Comparison of ENCODE assay signal across 9 mouse cellular contexts in the genomic region with DNA sequence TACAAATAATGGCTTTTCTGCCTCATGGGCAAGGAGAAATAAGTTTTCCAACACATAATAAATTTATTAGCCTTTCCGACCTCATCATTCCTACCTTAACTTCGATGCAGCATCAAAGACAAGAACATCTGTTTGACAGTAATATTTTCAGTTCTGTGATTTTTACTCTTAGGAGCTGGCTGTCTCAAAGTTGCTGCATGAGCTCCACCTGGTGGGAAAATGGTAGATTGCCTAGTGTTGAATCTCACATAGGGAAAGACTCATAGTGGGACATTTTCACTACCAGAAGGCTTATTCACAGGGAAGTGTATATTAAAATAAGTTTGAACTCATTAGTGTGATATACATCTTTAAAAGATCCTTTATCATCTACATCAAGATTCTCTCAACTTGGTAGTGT.
DNase-seq lines count a peak whose midpoint lies in the region; ATAC-seq and TF ChIP-seq lines count a peak whose summit lies in the region.
"Had no signal": no experiment of that assay in that cellular context is flagged by ENCODE, and none has a peak within 500 bp of the region (broad histone marks: within the 10 kb centered on the region; RNA-seq: fewer than 3 reads in every experiment).

No protein-coding gene starts in this region.

- H3K4me2 ChIP-seq in liver, embryonic 11.5 days: no peak overlapping the region
- H3K4me2 ChIP-seq in stomach, postnatal 0 days (replicated peaks; ENCODE audit: low read depth): no peak overlapping the region
- H3K4me2 ChIP-seq: embryonic facial prominence, embryonic 13.5 days had no signal

- no peaks in the 10 kb centered on the region for H3K27me3 ChIP-seq in liver, embryonic 11.5 days (replicated peaks; ENCODE audit: control insufficient read depth, insufficient read depth, low read length)
- no peaks in the 10 kb centered on the region for H3K27me3 ChIP-seq in limb, embryonic 10.5 days (ENCODE audit: low read depth, poor library complexity, severe bottlenecking)
- H3K27me3 ChIP-seq in stomach, postnatal 0 days (ENCODE audit: control insufficient read depth, insufficient read depth, low read length): no peaks in the 10 kb centered on the region
- H3K27me3 ChIP-seq: embryonic facial prominence, embryonic 13.5 days had no signal

- DNase-seq in liver (peak; percentile 7), adipocyte (ENCODE audit: low spot score) (peak; percentile 63)
- no peak for DNase-seq in liver, embryonic 11.5 days (ENCODE audit: low spot score)
- DNase-seq in embryo, embryonic 11 days: peak; percentile 74
- peak; percentile 35 for DNase-seq in hindlimb bud, embryonic 11.5 days (ENCODE audit: extremely low spot score, low read depth, low spot score)
- peak; percentile 59 for DNase-seq in limb, embryonic 10.5 days (ENCODE audit: low spot score)
- peak; percentile 40 for DNase-seq in stomach, postnatal 0 days (ENCODE audit: low spot score)
- no peak for DNase-seq in T-cell, adult 2 months (ENCODE audit: low spot score)

- H3K4me1 ChIP-seq in liver, embryonic 11.5 days (replicated peaks; ENCODE audit: control insufficient read depth, insufficient read depth, low read length): no peaks in the 10 kb centered on the region
- H3K4me1 ChIP-seq in limb, embryonic 10.5 days: no peaks in the 10 kb centered on the region
- H3K4me1 ChIP-seq in stomach, postnatal 0 days (replicated peaks; ENCODE audit: control insufficient read depth, insufficient read depth): no peaks in the 10 kb centered on the region

- no peaks in the 10 kb centered on the region for H3K36me3 ChIP-seq in liver, embryonic 11.5 days (ENCODE audit: control insufficient read depth, insufficient read depth, low read length)
- H3K36me3 ChIP-seq in limb, embryonic 10.5 days: no peaks in the 10 kb centered on the region
- no peaks in the 10 kb centered on the region for H3K36me3 ChIP-seq in stomach, postnatal 0 days (ENCODE audit: control insufficient read depth, insufficient read depth, low read length)
- H3K36me3 ChIP-seq: embryonic facial prominence, embryonic 13.5 days had no signal

- H3K9me3 ChIP-seq in liver, embryonic 11.5 days (ENCODE audit: control insufficient read depth, low read length): no peaks in the 10 kb centered on the region
- H3K9me3 ChIP-seq in limb, embryonic 10.5 days (replicated peaks): no peaks in the 10 kb centered on the region
- H3K9me3 ChIP-seq in stomach, postnatal 0 days (ENCODE audit: control insufficient read depth, low read length): no peaks in the 10 kb centered on the region
- H3K9me3 ChIP-seq: embryonic facial prominence, embryonic 13.5 days had no signal

- no peak overlapping the region for H3K9ac ChIP-seq in liver, embryonic 11.5 days (ENCODE audit: low read depth, low read length)
- no peak overlapping the region for H3K9ac ChIP-seq in stomach, postnatal 0 days (ENCODE audit: low read length)
- H3K9ac ChIP-seq: embryonic facial prominence, embryonic 13.5 days had no signal

- no peak overlapping the region for H3K4me3 ChIP-seq in liver, embryonic 11.5 days (ENCODE audit: low read depth, low read length)
- H3K4me3 ChIP-seq in limb, embryonic 10.5 days: no peak overlapping the region
- H3K4me3 ChIP-seq in stomach, postnatal 0 days (ENCODE audit: low read depth, low read length): no peak overlapping the region
- H3K4me3 ChIP-seq: embryonic facial prominence, embryonic 13.5 days had no signal

- no peak for TF ChIP-seq EP300 in stomach, postnatal 0 days (optimal IDR thresholded peaks at IDR 0.05)

- H3K27ac ChIP-seq in liver, embryonic 11.5 days (ENCODE audit: low read depth, low read length): no peak overlapping the region
- no peak overlapping the region for H3K27ac ChIP-seq in limb, embryonic 10.5 days
- H3K27ac ChIP-seq in stomach, postnatal 0 days (replicated peaks): no peak overlapping the region
- H3K27ac ChIP-seq: embryonic facial prominence, embryonic 13.5 days had no signal

- ATAC-seq in liver, embryonic 11.5 days (replicated peaks; ENCODE audit: low FRiP score): no peak
- no peak for ATAC-seq in stomach, postnatal 0 days (ENCODE audit: low FRiP score, low TSS enrichment)

- peak; percentile 88 for TF ChIP-seq CTCF in stomach, postnatal 0 days (IDR thresholded peaks at IDR 0.05; ENCODE audit: low read depth)

- 37% methylated on average over 2 of the region's 2 CpGs for WGBS in liver, embryonic 11.5 days
- WGBS in limb, embryonic 10.5 days: 33% methylated on average over 2 of the region's 2 CpGs
- 12% methylated on average over 2 of the region's 2 CpGs for WGBS in stomach, postnatal 0 days

Comparison
In these comparisons a context has a peak if more than half of its experiments do, and no peak if none do; other contexts are left out.
1. DNase-seq: peak in liver (single experiment), adipocyte (single experiment), embryo, embryonic 11 days (single experiment), hindlimb bud, embryonic 11.5 days (single experiment), limb, embryonic 10.5 days (single experiment) and stomach, postnatal 0 days (single experiment); none in liver, embryonic 11.5 days (single experiment) and T-cell, adult 2 months (single experiment).